Mouse (Mus musculus) brain, embryonic 14.5 days (tissue): ENCODE measurements around the gene Trim59.

Experiments
- CTCF ChIP-seq: fragments of 200-500 bp; IDR thresholded peaks from 2 replicates; pipeline ENCODE4 v1.5.1; 2012; ENCODE audit warnings: inconsistent platforms, mild to moderate bottlenecking, moderate library complexity, borderline replicate concordance; ENCODE audit not compliant: insufficient read depth, insufficient read length; ENCODE audit errors: extremely low read depth
- POLR2A ChIP-seq: fragments of 200-500 bp; IDR thresholded peaks from 2 replicates; pipeline ENCODE4 v1.6.1; 2012; ENCODE audit warnings: mild to moderate bottlenecking, inconsistent platforms, borderline replicate concordance; ENCODE audit not compliant: poor library complexity, insufficient read depth, insufficient read length, severe bottlenecking; ENCODE audit errors: extremely low read depth

DNA sequence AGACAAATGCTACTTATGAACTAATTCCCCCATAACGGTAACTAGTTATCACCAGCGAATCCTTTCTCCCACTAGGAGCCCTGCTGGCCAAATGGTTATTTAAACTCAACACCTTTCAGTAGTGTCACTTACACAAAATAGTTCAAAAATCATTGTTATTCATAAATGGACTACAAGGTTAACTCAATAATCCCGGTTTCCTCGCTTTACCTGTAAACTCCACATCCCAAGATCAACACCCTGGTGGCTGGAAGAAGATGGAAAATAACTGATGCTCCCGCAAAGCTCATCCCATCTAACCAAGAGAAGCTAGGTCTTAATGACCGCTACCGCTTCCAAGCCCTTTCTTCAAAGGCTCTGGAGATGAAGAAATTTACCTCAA lies 40.5 kb downstream of the Trim59 start:
- peak; percentile 7; the same call in 1 of the 2 replicates for TF ChIP-seq CTCF
- TF ChIP-seq POLR2A = no peak
